Mouse (Mus musculus): ENCODE results near the gene Map7d2.

DNA sequence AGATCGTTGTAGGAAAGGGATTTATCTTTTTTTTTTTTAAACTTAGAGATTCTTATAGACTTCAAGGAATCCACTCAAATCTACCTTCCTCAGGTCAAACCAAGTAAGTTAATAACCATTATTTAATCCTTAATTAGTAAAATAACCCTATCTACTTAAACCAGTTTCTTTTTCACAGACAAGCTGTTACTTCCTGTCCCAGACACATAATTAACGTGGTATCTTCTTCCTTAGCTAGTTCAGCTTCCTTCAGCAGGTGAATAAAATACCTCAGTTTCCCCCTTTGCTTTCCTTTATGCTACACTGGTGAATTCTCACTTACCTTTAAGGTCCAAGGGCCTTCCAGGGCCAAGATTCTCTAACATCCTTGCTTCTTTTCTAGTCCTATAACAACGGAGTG lies 107.4 kb downstream of the Map7d2 start:
- TF ChIP-seq CTCF (IDR thresholded peaks at IDR 0.05; ENCODE audit: control insufficient read depth, insufficient read depth, insufficient replicate concordance, low read depth, low read length) (no peak), POLR2A (IDR thresholded peaks at IDR 0.05; ENCODE audit: control insufficient read depth, low read depth, low read length) (no peak)
